Mouse (Mus musculus) small intestine, adult 2 months (tissue): ENCODE data around the gene Itfg2.

Source experiments
- CTCF ChIP-seq: fragments of 200-500 bp; IDR thresholded peaks from 2 replicates; pipeline ENCODE4 v1.5.1; 2012; ENCODE audit warnings: low read depth, mild to moderate bottlenecking, control low read depth, inconsistent platforms, low read length, moderate library complexity, mixed read lengths; ENCODE audit not compliant: insufficient replicate concordance, insufficient read length; ENCODE audit errors: extremely low read depth
- POLR2A ChIP-seq: fragments of 200-500 bp; IDR thresholded peaks from 2 replicates; pipeline ENCODE4 v1.6.1; 2012; ENCODE audit warnings: low read depth, mild to moderate bottlenecking, control low read depth, inconsistent platforms, low read length, moderate library complexity

DNA sequence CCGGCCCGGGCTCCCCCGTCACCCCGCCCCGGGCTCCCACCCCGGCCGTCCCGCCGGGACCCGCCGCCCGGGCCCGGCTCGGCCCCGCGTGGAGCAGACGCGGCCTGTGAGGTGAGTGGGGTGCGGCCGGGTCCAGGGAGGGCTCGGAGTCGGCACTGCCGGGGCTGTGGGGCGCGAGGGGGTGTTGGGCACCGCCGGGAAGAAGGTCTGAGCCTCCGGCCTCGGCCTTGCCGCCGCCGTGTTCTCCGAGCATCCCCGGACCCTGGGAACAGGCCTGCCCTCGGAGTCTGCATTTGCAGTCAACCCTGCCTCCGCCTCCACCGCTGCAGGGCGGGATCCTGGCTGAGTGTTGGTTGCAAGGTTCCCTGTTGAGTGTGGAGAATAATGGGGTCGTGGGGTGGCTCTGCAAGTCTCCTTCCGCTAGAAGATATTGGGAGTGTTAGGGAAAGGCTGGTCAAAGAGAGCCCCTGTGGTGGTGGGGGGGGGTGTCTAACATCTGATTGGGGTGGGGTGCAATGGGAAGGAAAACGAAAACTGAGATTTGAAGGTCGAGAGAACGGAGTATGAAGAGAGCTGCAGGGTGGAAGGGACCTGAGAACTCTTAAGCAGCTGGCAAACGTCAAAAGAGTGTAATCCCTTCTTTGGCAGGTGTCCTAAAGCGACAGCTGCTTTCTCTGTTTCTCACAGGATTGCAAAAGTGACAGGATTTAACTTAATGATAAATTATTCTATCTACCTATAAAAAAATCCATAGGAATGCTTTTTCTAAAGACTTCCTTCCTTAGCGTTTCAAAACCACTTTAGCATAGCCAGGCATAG, 61.5 kb downstream of the Itfg2 start:
- TF ChIP-seq CTCF (no peak), POLR2A (no peak; the same call in 1 of the 2 replicates)
